Mouse (Mus musculus): ENCODE results near the gene Abcg5.

DNA sequence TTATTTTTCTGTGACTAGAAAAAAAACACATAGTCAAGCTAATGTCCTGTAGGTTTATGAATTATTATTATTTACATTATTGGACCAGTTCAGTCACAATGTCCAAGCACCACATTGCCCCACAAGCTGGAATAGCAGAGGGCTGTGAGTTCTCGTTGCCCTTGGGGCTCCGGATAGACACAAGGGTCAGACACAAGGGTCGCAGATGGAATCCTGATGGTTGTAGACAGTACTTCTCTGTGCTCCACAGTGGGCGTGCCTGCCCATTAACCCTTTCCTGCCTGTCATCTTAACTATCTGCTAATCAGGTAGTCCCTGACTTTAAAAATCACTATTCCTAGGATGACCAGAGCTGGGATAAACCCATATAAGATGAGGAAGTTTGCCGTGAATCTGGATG is 24.6 kb downstream of the Abcg5 start:
- no peak for TF ChIP-seq POLR2A (IDR thresholded peaks at IDR 0.05; ENCODE audit: borderline replicate concordance, low read depth, low read length)
- TF ChIP-seq CTCF (IDR thresholded peaks at IDR 0.05; ENCODE audit: low read depth, low read length), result no peak
